Mouse (Mus musculus) layer of hippocampus, adult 9-10 months (tissue): ENCODE measurements around the gene Srsf3.
"Not testable (repeated sequence)": the region's sequence is repeated elsewhere in the genome, so short reads cannot be mapped to it uniquely, and the experiment has no call there.

ENCODE experiments used
- DNase-seq: peaks from one replicate; pipeline ENCODE4 v3.0.0; 2022; ENCODE audit warnings: low spot score

Srsf3 gene

GRCm38 (mm10) chr17:29063988-29064285 is 31.5 kb downstream of the Srsf3 start:
- DNase-seq, result no peak

DNA sequence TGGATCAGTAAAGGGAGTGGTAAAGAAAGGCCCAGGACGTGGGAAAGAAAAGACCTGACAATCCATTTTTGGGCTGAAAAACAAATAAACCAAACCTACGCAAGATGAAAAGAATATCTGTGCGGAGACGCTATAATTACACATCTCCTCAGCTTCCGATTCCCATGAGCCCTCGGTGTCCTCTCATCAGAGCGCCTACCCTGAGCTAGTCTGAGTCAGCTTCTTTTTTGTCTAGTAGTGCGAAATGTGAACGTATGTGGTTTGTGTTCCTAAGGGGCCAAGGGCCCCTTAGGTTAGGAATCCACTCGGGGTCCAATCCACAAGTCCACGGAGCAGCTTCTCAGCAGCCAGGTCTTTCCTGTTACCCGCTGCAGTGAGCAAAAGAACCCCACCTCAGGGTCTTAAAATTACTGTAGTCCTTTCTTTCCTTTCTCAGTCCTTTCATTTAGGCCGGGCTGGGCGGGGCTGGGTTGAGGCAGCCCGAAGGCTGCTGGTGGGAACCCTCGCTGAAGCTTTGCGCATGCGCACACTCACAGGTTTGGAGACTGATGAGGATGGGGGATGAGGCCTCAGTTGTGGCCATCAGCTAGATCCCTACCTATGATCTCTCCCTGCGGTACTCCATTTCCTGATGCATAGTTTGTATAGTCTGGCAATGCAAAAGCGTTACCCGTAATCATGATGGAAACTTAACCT is 33.0 kb downstream of the Srsf3 start:
- no peak for DNase-seq

GRCm38 (mm10) chr17:29065971-29066370 is 33.5 kb downstream of the Srsf3 start:
- DNase-seq, result no peak

GRCm38 (mm10) chr17:29067416-29067815 is 35.0 kb downstream of the Srsf3 start:
- DNase-seq, result not testable (repeated sequence)

- no peak for DNase-seq
These were observed 35.4 kb downstream of the Srsf3 start for GRCm38 (mm10) chr17:29067847-29068246.

- DNase-seq, result no peak
These were observed 36.6 kb downstream of the Srsf3 start for GRCm38 (mm10) chr17:29069063-29069462.

DNA sequence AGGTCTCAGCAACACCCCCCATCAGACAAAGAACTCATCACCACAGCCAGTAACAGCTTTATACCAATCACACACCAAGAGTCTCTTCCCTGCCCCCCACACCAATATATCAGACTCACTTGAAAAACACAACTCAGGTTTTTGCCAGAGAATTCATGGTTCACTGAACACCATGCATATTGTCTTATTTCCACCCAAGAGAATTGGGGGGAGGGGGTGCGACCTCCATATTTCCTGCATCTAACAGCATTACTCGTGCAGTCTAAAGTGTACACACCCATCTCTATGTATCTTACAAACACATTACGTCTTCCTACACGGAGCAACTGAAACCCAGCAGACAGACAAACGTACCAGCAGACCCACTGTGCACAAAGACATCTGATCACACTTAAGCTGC is 39.4 kb downstream of the Srsf3 start:
- no peak for DNase-seq

DNA sequence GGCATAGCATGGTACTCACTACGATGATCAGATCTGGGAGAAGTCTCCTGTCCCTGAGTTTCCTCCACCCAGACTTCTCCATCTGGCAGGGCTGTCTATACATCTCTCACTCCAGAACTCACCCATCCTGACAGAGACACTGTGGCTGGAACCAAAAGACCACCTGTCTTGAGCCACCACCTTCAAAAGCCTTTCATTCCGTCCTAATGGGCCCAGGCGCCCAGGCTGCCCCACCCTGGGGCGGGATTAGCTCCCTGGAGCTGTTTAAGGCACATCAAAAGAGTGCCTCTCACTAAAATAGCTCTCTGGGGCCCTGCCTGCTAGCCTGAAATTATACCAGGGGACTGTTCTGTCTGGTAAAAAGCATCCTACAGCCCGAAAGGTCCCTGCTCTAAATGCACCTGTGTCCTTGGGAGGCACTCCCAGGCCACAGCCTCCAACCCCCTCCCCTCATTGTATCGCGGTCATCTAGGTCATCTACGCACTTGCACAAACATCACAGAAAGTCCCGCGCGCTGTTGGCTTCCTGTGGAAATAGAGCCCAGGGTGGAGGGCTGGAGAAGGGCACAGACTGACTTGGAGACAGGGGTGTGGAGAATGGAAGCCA is 40.4 kb downstream of the Srsf3 start:
- DNase-seq, result no peak

- DNase-seq, result no peak
These were observed 40.9 kb downstream of the Srsf3 start for GRCm38 (mm10) chr17:29073313-29073712.

DNA sequence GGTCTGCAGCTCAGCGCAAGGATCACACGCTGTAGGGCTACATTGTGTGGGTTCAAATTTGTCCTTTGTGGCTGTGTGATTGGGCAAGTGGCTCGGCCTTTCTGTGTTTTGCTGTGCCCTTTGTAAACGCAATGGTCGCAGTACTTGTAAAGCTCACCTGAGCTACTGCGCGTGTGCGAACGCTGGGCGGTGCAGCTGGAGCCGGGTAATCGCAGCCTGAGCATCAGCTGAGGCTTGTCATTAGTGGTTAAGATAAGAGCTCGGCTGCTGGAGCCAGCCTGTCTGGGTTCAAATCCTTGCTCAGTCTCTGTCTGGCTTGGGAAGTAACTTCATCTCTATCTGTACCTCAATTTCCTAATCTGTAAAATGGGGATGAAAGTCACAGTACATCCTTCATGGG is 41.7 kb downstream of the Srsf3 start:
- DNase-seq, result no peak

- no peak for DNase-seq
These were observed 43.8 kb downstream of the Srsf3 start for GRCm38 (mm10) chr17:29076235-29076634.

- no peak for DNase-seq
These were observed 45.5 kb downstream of the Srsf3 start for GRCm38 (mm10) chr17:29077786-29078509.

DNA sequence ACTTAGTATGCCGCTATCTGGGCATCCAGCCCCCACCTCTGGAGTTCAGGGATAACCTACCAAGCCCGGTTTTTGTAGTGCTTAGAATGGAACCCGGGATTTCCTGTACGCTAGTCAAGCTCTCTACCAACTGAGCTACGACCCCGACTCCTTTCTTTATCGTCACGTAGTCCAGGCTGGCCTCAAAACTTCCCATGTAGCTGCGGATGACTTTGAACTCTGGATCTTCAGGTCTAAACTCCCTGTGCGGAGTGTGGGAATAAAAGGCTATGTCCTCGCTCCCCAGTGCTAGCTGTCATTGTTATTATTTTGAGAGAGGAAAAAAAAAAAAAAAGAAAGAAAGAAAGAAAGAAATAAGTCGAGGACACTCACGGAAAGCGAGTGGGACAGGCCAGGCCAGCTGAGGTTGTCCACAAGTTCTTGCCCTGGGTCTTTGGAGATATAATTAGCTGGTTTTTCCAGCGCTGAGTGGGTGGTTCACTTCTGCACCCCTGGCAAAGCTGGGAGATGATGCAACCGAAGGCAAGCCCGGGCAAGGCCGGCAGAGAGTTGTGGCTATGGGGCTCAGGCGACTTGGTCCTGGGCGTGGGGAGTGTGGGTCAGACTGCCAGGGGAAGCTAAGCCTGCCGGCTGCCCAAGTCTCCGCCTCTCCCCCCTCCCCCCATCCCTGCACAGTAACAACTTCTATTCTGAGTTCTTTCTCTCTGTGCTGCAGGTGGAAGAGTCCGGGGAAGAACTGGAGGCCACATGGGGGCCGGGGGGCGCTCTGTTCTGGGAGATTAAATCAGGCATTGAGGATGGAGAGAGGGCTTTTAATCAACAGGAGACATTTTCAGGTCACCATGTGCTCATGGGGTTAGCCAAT is 46.3 kb downstream of the Srsf3 start:
- DNase-seq, result no peak

DNA sequence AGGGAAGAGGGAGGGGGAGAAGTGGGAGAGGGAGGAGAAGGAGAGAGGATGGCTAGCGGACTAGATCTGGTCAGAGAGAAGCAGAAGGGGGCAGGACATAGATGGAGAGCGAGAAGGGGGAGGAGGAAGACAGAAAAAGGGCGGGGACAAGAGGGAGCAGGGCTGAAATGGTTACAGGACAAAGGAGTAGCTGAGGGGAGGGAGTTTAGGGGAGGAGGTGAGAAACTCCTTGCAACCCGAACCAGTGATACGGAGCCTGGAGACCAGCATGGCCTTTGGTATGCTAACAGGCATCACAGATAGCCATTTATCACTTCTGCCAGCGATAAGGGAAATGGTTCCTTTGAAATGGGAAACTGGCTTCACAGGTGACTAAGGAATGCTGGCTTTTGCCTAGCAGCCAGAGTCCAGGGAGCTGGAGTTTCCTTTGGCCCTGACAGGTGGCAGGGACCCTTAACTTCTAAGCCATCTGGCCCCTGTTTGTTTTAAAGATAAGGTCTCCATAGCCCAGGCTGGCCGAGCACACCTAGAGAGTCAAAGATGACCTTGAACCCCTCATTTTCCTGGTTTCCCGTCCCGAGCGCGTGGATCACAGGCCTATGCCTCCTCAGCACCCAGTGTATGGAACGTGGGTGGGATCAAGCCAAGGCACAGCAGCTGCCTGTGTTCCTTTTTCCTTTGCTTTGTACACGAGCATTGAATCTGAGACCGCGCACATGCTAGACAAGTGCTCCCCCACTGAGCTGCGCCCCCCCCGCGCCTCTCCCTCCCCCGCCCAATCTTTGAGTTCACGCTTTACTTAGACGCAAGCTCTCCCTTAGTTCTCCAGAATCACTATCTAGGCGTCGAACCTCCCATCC is 48.6 kb downstream of the Srsf3 start:
- DNase-seq, result no peak

GRCm38 (mm10) chr17:29081618-29082381 is 49.4 kb downstream of the Srsf3 start:
- DNase-seq, result no peak

DNA sequence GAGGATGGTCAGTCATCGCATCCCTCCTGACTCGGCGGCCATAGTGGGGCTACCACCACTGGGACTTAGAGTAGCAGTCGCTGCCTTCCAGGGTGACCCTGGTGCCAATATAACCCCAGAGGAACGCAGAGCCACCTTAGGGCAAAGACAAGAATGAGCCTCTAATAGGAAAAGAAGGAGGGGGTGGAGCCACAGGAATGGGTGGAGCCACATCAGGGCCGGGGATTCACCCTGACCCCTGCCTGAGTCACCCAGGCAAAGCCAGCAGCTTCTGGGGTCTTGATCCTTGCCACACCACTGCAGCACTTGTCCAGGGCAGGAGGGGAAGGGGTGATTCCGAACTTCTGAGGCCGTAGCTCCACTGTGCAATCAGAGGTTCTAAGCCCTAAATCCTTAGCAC is 51.2 kb downstream of the Srsf3 start:
- no peak for DNase-seq

- no peak for DNase-seq
These were observed 52.2 kb downstream of the Srsf3 start for GRCm38 (mm10) chr17:29084656-29085055.

DNA sequence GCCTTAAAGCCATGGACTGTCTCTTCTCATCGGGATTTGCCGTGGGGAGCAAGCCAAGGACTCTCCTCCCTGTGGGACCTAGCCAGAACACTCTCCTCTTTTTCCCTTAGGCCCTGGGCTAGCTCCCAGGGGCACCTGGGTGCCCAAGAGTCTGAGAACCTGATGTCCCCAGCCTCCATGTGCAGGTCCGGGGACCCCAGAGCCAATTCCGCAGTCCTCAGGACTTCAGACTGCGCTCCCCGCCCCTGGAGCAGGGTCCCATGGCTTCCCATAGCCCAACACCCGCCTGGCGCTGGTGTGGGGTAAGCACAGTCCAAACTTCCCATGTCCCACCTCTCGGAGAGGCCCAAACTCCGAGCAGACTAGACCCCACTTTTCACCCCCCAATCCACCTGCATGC is 52.8 kb downstream of the Srsf3 start:
- DNase-seq, result no peak

- DNase-seq, result no peak
These were observed 54.5 kb downstream of the Srsf3 start for GRCm38 (mm10) chr17:29086916-29087315.

- no peak for DNase-seq
These were observed 58.3 kb downstream of the Srsf3 start, which contains the start of gene Cdkn1a for GRCm38 (mm10) chr17:29090776-29091175. Gene Cdkn1a, plus strand, starts transcription at chr17:29090976.
